Comparison of ENCODE assay signal across 8 mouse cellular contexts in the genomic region with DNA sequence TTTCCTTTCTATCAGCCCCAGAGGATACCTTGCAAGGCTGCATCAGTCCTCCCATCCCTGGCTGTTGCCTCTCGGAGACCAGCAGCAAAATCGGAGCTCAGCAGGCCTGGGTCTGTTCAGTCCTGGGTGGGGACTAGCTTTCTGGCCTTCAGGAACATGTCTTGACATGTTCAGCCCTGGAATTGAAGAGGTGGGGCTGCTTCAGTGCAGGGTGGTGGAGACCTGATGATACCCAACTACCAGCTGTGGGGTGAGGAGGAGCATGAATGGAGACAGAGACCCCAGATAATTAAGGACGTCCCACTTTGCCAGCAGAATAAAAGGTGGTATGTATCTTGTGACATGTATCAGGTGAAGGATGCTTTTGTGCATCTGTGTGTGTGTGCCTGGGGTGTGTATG. TPM values are rescaled to one million over a fixed set of nuclear protein-coding genes. Genes with fewer than 3 reads are reported as not detected.
A peak's percentile ranks its signal among the peaks of the same experiment; 100 is the strongest.
DNase-seq lines count a peak whose midpoint lies in the region; ATAC-seq and TF ChIP-seq lines count a peak whose summit lies in the region.

A gene (plus strand): TSS at position 201 of the 400 bp plus-strand sequence.

- no peak within 1 kb of the TSS for H3K27ac ChIP-seq in cerebellum, adult 2 months (ENCODE audit: insufficient read depth, low read length)
- no peak within 1 kb of the TSS for H3K27ac ChIP-seq in heart, embryonic 14.5 days (replicated peaks in 1 of 2; ENCODE audit: control insufficient read depth in 1 of 2, insufficient read depth in 1 of 2, low read depth in 2 of 2, low read length in 2 of 2)
- H3K27ac ChIP-seq in limb, embryonic 11.5 days (replicated peaks; ENCODE audit: low read depth, low read length), result no peak within 1 kb of the TSS

- WGBS in cerebellum, adult 2 months, result 93% methylated on average over 3 of the region's 3 CpGs
- WGBS in heart, embryonic 14.5 days, result 78% methylated on average over 3 of the region's 3 CpGs
- WGBS in limb, embryonic 11.5 days, result 73% methylated on average over 3 of the region's 3 CpGs

- H3K4me2 ChIP-seq in heart, embryonic 14.5 days (ENCODE audit: low read length), result no peak within 1 kb of the TSS
- H3K4me2 ChIP-seq in limb, embryonic 11.5 days (ENCODE audit: low read depth, severe bottlenecking), result no peak within 1 kb of the TSS

- peaks cover 4% of the 10 kb centered on the region for H3K4me1 ChIP-seq in cerebellum, adult 2 months (ENCODE audit: control insufficient read depth, insufficient read depth, low read length)
- peaks cover 6 to 12% of the 10 kb centered on the region in 2 experiments; a peak in 3 of 4 replicates for H3K4me1 ChIP-seq in heart, embryonic 14.5 days (ENCODE audit: control insufficient read depth in 2 of 2, insufficient read depth in 2 of 2, low read length in 2 of 2)
- H3K4me1 ChIP-seq in limb, embryonic 11.5 days (ENCODE audit: control insufficient read depth, insufficient read depth, low read length), result peaks cover 19% of the 10 kb centered on the region

- H3K27me3 ChIP-seq in cerebellum, adult 2 months (ENCODE audit: control insufficient read depth, insufficient read depth, low read length), result no peaks in the 10 kb centered on the region
- no peaks in the 10 kb centered on the region; the same call in 1 of the 2 replicates for H3K27me3 ChIP-seq in heart, embryonic 14.5 days (ENCODE audit: control insufficient read depth, insufficient read depth, low read length)
- H3K27me3 ChIP-seq in limb, embryonic 11.5 days (ENCODE audit: control insufficient read depth, insufficient read depth, low read length), result peaks cover 18% of the 10 kb centered on the region

- H3K9ac ChIP-seq in heart, embryonic 14.5 days (ENCODE audit: low read length), result no peak within 1 kb of the TSS
- H3K9ac ChIP-seq in limb, embryonic 11.5 days (ENCODE audit: low read length), result no peak within 1 kb of the TSS

- H3K9me3 ChIP-seq in heart, embryonic 14.5 days (ENCODE audit: control insufficient read depth, low read length), result no peaks in the 10 kb centered on the region
- H3K9me3 ChIP-seq in limb, embryonic 11.5 days (ENCODE audit: control insufficient read depth, low read length), result no peaks in the 10 kb centered on the region

- ATAC-seq in heart, embryonic 14.5 days (ENCODE audit: insufficient number of reproducible peaks, insufficient read depth, low FRiP score, low read depth), result no peak
- ATAC-seq in limb, embryonic 11.5 days (ENCODE audit: insufficient number of reproducible peaks, low FRiP score, low TSS enrichment, low read depth), result no peak

- no peak for TF ChIP-seq CTCF in cerebellum, adult 2 months (IDR thresholded peaks at IDR 0.05; ENCODE audit: borderline replicate concordance, insufficient read depth, low read depth, low read length)

- H3K36me3 ChIP-seq in heart, embryonic 14.5 days (ENCODE audit: control insufficient read depth, insufficient read depth, low read length), result no peaks in the 10 kb centered on the region
- H3K36me3 ChIP-seq in limb, embryonic 11.5 days (ENCODE audit: control insufficient read depth, insufficient read depth, low read length), result no peaks in the 10 kb centered on the region

- no peak for TF ChIP-seq POLR2A in cerebellum, adult 2 months (IDR thresholded peaks at IDR 0.05; ENCODE audit: borderline replicate concordance, insufficient read depth, low read length)

- DNase-seq in cerebellum, adult 2 months, result no peak
- DNase-seq in cerebellum, adult 11 months, result no peak
- peak; percentile 16 to 53 for DNase-seq in urinary bladder, postnatal 4 days (ENCODE audit: low spot score in 2 of 2)
- DNase-seq in urinary bladder, postnatal 14 days (ENCODE audit: low spot score), result no peak
- no peak for DNase-seq in limb, embryonic 11.5 days (ENCODE audit: low spot score)
- DNase-seq in testis, postnatal 10 days (ENCODE audit: low spot score), result peak; percentile 30
- DNase-seq in c-Kit-positive CD71-positive TER-119-positive erythroid progenitor cells, embryonic 14.5 days (ENCODE audit: low spot score), result no peak

- H3K4me3 ChIP-seq in cerebellum, adult 2 months (replicated peaks; ENCODE audit: insufficient read depth, low read depth, low read length), result no peak within 1 kb of the TSS
- no peak within 1 kb of the TSS for H3K4me3 ChIP-seq in heart, embryonic 14.5 days (ENCODE audit: control insufficient read depth in 1 of 2, insufficient read depth in 1 of 2, low read depth in 1 of 2, low read length in 2 of 2)
- H3K4me3 ChIP-seq in limb, embryonic 11.5 days (ENCODE audit: low read depth, low read length), result no peak within 1 kb of the TSS

RNA-seq across cellular contexts. Expression of the gene that starts here (rescaled TPM):
- polyA plus RNA-seq in cerebellum, adult 2 months (2012; rRNA removed), result 12.6 and 19.4 TPM in 2 replicates
- polyA plus RNA-seq in heart, embryonic 14.5 days (2014; fragmentation: Nextera tagmentation; extraction: Ambion mirVana), result 51.7 and 57.7 TPM in 2 replicates
- 40.7 and 41.5 TPM in 2 replicates for polyA plus RNA-seq in limb, embryonic 11.5 days (2014; fragmentation: Nextera tagmentation; extraction: Ambion mirVana)

Comparison
In these comparisons a context has a peak if more than half of its experiments do, and no peak if none do; other contexts are left out.
1. DNase-seq: peak in urinary bladder, postnatal 4 days (2 of 2) and testis, postnatal 10 days (single experiment); none in cerebellum, adult 2 months (0 of 2), cerebellum, adult 11 months (single experiment), urinary bladder, postnatal 14 days (single experiment), limb, embryonic 11.5 days (single experiment) and c-Kit-positive CD71-positive TER-119-positive erythroid progenitor cells, embryonic 14.5 days (single experiment).